Mouse (Mus musculus): ENCODE measurements around the gene Rnf212.

The Rnf212 gene

DNA sequence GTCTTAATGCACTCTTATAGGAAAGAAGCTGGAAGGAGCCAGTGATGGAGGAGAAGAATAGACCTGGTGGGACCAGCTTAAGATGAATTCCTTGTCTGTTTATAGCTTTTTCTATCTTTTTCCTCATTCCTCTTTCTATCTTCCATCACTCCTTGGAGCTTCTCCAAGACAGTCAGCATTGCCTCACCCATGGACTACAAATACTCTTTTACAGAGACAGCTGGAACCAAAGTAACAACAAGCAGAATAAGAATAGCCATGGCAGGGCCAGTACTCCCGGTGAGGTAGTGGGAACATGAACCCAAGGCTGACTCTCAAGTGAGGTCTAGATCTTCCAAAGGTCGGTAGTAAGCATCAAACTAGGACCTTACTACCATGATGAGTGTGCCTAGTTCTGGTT lies 61.7 kb downstream of the Rnf212 start:
- in situ Hi-C loops (cut with MboI, MseI): no loop called here

DNA sequence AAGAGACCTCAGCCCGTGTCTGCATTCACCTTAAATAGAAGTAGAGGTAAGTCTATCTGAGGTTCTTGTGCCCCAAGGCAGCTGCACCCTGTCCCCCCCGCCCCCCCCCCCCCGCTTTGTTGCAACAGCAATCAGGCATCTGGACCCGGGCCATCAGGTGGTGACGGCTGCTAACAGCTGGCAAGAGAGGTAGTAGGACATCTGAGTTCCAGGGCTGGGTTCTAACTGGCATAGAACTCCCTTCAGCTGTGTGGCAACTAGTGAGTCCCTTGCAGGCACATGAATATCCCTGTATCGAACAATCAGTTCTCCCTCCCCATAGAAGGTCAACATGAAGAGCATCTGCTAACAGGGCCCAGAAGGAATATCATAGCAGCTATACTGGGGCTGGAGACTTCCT lies 62.8 kb downstream of the Rnf212 start:
- in situ Hi-C loops (cut with MboI, MseI): no loop called here

DNA sequence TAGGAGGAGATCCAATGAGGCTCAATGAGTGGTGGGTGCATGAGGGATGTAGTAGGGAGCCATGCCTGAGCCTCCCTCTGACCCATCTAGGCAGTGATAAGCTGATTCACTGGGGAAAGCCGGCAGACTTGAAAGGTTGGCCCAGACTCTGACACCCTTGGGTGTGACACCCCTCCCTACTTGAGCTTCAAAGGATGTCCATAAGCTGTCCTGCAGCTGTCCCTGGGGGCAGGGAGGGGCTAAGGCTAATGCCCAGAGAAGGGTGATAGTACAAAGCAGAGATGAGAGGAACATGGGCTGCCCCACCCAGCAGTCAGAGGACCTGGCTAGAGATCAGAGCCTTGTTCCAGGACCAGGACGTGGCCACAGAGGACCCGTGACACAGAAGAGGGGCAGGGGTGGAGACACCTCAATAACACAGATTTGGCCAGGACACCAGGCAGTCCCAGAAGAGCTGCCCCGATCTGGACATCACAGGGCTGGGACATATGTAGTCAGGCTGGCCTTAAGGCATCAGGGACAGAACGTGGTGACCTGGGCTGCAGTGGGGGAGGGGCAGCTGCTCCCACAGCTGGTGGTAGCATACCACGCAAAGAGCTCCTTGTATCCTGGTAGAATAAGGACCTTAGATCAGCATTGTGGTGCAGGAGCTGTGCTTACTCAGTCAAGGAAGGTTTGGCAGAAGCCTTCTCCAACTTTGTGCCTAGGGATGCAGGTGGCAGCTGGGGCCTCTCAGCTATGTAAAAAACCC lies 65.6 kb downstream of the Rnf212 start:
- in situ Hi-C loops (cut with MboI, MseI): no loop called here

DNA sequence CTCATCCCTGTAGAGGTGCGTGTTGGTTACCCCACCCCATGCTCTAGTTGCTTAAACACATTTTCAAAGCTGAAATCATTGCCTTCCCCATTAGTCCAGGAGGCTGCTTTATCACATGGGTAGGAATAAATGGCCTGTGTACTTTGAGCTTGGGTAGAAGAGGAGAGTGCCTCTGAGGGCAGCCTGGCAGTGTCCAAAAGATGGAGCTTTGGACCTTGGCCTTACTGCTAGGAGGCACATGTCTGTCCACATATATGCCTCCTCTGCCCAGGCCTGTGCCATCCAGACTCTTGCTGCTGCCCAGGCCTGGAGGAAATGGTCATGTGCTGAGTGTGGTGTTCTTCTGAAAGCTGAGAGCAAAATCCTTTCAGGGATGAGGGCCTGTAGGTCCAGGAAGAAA lies 66.4 kb downstream of the Rnf212 start:
- in situ Hi-C loops (cut with MboI, MseI): no loop called here

DNA sequence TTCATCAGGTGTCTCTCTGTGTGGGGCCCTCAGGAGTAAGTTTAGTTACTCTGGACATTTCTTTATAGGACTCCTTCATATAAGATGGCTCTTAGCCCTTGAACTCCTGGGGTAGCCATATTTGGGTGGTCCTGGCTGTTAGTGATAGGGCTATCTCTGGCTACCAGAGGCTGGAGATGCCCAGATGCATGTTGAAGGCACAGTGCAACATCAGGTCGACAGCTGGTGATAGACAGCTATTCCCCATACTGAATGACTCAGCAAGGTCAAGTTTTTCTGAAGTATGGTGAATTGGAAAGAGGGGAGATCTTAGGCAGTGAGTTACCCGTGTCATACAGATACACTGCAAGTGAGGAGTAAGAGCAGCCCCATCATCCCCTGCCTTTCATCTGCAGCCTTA lies 67.0 kb downstream of the Rnf212 start:
- in situ Hi-C loops (cut with MboI, MseI): no loop called here

DNA sequence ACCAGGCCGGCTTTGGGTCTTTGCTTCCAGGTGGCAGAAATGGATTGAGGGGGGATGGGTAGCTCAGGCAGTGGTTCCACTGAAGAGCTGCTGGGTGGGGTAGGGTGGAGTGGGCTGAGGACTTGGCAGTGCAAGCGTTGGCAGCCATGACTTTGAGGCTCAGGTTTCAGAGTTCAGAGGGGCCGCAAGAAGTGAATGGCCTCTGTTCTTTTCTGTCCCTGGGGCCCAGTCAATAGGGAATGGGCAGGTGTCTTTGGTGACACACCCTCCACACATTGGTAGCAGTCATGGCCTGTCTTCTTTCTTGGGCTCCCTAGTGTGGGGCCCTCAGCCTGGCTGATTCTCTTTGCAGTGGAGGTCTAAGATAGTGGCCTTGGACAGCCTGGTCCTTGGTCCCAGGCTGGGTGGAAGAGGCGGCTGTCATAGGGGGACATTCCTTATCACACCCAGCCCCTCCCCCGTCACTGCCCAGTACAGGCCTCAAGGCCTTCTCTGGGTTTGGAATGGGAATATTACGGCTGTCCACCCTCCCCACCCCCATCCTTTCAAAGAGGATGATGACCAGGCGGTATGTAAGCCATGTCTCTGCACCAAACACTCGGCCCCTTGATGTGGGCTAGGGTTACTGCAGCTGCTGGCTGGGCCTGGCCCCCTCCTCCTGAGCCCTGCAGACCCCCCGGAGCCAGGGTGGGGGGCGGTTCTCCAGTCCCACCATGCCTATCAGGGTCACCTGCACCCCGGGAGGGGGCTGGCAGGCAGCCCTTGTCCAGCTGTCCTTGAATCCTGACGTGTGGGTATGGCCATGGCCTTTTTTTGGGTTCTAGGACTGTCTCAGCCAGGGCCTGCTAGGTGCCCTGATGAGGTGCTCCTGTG lies 70.8 kb downstream of the Rnf212 start:
- in situ Hi-C loops (cut with MboI, MseI): no loop called here

DNA sequence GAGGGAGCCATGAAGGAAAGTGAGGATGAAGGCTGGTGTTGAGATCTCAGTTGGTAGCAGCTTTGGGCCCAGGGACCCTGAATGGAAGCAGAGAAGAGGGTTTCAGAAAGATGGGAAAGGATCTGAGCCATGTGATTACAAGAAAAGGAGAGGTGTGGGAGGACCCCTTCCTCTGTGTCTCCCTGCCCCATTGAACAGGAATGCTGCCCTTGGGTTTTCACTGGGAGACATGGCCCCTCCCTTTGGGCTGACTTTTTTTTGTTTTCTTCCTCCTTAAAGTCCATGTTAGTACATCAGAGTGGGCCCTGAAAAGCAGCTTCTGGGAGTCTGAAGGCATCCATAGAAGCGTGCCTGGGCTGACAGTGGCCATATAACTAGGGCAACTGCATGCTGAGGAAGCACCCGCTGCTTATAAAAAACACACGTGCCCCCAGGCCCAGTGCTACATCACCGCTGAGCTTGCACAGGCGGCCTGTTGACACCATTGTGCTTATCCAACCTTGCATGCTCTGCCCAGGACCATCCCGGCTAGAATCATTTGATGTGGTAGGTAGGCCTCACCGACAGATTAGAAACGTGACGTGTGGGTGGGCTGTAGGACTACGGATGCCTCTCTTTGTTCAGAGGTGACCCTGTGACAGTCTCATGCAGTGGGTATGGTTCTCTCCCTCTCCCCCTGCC lies 73.3 kb downstream of the Rnf212 start:
- in situ Hi-C loops (cut with MboI, MseI): no loop called here

DNA sequence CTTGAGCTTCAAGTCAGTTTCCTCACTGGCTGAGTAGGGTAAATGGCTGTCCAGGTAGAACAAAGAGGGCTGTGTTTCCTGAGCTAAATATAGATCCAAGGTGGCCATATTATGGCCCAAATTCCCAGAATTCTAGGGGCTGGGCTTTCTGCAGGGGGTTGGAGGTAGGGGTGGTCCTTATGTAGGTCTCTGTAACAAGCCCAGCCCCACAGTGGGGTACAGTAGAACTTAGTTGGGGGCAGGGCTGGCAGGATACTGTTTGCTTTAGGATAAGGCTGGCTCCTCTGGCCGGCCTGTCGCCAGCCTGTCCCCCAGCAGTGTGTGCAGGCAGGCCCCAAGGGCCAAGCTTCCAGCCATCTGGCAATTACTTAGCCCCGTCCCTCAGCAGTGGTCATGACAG lies 74.4 kb downstream of the Rnf212 start:
- in situ Hi-C loops (cut with MboI, MseI): no loop called here

DNA sequence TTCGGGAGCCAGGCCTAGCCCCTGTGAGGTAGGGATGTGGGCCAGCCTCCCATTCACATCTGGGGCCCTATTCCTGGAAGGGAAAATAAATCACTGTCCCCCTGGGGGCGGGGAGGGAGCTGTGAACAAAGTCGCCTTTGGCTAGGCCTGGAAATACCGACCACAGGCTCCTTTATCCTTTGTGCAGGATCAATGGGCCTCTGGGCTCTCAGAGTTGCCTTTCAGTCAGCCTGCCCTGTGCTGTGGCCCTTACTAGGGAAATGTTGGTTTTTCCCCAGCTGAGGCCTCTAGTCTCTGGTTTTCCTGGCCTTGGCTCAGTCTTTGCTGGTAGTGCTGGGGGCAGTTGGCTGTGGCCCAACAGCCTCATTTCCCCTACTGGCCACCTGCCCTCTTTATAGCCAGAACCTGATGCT lies 77.4 kb downstream of the Rnf212 start:
- in situ Hi-C loops (cut with MboI, MseI): no loop called here

DNA sequence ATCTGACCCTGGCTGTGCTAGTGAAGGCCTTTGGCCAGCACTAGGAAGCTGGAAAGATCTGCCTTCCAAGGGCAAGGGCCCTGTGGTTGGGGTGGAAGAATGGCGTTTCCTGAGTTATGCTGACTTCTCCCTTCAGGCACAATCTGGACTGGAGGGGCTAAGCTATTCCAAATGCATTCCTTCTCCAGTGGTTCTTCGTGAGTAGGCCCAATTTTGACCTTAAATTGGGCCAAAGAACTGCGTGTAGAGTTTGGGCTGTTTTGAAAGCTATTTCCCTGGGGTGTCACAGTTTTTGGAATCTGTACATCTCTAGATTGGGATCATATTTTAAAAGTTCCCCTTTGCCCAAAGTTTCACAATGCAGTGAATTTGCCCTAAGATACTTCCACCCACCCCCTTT lies 78.2 kb downstream of the Rnf212 start:
- in situ Hi-C loops (cut with MboI, MseI): no loop called here

DNA sequence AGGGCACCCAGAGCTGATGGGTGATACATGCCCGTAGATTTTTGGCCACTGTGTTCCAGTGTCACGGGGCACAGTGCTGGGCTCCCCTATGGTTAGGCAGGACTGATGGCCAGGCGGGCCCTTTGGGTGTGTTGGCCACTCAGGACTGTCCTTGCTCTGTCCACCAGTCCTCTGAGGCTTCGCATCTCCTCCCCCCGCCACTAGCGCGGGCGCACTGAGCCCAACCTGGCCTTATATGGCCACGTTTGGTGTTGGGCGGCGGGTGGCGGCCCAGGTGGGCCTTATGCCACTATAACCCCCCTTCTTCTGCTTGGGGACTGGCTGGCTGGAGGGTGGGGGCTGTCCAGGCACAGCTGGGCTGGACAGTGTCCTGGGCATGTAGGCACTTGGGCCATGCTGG lies 78.9 kb downstream of the Rnf212 start:
- in situ Hi-C loops (cut with MboI, MseI): no loop called here

DNA sequence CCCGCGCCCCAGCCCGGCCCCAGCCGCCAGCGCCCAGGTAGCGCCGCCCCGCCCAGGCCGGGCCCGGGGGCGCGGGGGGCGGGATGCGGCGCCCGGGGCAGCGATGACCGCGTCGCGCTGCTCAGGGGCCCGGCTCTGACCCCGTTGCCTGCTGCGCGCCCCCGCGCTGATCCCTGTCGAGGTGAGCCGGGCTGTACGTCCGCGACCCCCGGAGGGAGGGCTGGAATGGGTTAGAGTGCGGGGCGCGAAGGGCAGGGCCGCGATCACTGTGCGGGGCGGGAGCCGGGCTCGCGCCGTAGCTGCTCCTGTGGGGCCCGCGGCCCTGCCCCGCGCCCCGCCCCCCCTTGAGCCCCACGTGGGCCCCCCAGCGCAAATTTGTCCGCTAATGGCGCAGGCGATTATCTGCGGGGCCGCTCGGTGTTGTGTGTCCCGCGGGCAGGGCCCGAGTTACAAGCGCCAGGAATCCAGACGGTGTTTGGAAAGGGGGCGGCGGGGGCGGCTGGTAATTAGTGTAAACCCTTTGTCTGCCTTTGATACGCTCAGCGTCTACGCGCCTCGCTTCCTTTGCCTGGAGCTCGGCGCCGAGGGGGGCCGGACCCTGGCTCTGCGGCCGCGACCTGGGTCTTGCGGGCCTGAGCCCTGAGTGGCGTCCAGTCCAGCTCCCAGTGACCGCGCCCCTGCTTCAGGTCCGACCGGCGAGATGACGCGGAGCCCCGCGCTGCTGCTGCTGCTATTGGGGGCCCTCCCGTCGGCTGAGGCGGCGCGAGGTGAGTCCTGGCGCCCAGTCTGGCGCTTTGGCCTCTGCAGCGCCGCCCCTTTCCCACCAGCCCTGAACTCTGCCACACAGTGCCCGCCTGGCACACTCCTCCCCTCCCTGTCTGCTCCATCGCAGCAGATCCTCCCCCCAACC lies 80.2 kb downstream of the Rnf212 start:
- in situ Hi-C loops (cut with MboI, MseI): no loop called here

DNA sequence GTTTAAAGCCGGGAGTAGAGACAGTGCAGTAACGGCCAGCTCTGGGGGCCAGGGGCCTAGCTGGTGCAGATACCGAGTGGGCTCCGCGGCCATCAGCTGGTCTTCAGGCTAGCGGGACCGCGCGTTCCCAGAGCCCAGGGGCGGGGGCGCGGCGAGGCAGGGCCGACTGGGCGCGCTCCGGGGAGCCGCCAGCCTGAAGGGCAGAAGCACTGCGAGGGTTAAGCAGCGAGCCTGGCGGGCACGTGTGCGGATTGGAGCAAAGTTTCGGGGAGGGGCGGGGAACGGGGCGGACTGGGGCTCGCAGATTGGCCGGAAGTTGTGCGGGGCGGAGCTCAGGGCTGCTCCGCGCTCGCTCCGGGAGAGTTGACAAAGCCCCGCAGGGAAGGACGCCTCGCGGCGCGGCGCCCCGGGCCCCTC lies 80.9 kb downstream of the Rnf212 start:
- in situ Hi-C loops (cut with MboI, MseI): no loop called here

DNA sequence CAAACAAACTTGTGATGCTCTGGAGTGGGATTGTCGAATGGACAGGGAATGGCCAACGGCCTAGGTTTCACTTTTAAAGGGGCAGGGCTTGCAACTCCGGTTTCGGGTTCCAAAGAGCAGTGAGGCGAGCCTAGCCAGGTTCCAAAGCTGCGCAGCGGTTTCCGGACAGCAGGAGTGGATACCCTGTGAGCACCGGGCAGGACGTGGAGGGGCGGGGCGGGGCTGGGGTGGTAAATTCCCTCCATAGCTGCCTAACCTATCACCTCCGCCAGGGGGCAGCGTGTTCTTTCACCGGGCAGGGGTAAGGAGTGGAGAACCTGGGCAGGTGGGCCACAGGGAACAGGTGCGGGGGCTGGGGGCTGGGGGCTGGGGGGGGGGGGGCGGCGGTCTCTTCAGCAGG lies 82.5 kb downstream of the Rnf212 start, which contains the start of gene Fgfrl1:
Fgfrl1 (plus strand) TSS at position 112 of the 400 bp plus-strand sequence.
- in situ Hi-C loops (cut with MboI, MseI): no loop called here

DNA sequence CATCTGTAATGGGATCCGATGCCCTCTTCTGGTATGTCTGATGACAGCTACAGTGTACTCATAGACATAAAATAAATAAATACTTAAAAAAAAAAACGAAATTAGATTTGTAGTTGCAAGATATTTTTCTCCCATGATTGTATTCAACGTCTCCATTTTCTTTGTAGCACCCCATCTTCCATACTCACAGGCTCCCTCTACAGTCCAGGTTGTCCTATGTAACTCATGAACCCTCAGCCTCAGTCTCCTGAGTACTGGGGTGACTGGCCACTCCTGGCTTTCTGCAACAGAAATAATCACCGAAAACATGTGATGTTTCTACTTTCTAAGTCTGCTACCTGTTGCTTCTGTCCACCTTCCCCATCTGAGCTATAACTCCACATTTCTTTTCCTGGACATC lies 83.6 kb downstream of the Rnf212 start:
- in situ Hi-C loops (cut with MboI, MseI): no loop called here

DNA sequence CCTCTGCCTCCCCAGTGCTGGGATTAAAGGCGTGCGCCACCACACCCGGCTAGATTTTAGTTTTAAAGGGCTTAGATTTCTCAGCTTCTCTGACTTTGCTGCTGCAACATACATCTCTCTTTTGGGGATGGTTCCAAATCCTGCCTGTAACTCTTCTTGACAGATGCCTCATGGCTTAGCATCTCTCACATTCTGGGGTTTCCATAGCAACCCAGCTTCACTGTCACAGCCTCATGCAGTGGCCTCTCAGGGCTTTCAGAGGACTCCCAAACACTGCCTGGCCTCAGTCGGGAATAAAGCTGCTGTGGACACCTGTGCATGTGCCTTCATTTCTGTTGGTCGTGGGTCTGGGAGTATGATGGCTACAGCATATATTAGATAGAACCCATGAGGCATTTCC lies 85.7 kb downstream of the Rnf212 start:
- in situ Hi-C loops (cut with MboI, MseI): no loop called here

DNA sequence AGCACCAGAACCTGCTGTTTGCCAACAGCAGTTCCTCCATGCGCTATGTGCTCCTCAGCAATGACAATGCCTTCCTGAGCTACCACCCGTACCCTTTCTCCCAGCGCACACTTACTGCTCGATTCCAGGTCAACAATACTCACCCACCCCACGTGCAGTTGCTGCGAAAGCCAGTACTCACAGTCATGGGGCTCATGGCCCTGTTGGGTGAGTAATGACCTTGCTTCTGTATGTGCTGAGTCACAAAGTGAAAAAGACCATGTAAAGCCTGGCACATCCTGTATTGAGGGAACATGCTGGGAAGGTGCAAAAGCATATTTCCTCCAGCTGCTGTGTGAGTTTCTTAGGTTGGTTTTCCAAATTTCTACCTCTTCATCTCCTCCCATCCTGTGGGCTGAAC lies 93.9 kb downstream of the Rnf212 start:
- in situ Hi-C loops (cut with MboI, MseI): no loop called here

DNA sequence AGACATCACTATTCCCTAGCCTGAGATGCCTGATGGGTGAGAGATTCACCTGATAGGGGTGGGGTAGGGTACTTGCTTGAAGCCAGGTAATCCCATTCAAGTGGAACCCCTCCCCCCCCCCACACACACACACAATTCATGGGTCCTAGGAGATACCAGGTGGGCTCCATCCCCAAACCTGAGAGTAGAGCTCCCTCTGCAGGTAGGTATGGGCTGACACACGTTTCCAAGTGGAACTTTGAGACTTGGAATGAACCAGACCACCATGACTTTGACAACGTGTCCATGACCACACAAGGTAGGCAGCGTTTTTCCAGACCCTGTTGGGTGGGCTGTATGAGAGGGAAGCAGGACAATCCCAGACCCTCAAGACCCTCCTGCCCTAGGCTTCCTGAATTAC lies 94.9 kb downstream of the Rnf212 start:
- in situ Hi-C loops (cut with MboI, MseI): no loop called here

Data from regulatory T cell (primary cell).